Mouse (Mus musculus) MEL (cell line): ENCODE results near the gene E4f1. TPM values are rescaled to one million over a fixed set of nuclear protein-coding genes. Genes with fewer than 3 reads are reported as not detected.

Experiments
- DNase-seq: peaks from one replicate; pipeline ENCODE4 v3.0.0; 2011; ENCODE audit warnings: low read depth, low spot score
- H3K27ac ChIP-seq: 2 replicates; pipeline ENCODE4 v1.5.1; 2012; ENCODE audit warnings: low read depth, mild to moderate bottlenecking, control low read depth, low read length, moderate library complexity; ENCODE audit not compliant: control insufficient read depth
- H3K27me3 ChIP-seq, 2 experiments: fragments of 150-350 bp in 1 of 2; sonication (generic) in 1 of 2; 2 replicates each; pipeline ENCODE4 v1.6.1; 2012; ENCODE audit warnings: low read length in 2 of 2, mild to moderate bottlenecking in 2 of 2, improper control_type of control experiment in 1 of 2, moderate library complexity in 1 of 2; ENCODE audit not compliant: insufficient read depth in 2 of 2, control insufficient read depth in 1 of 2
- H3K36me3 ChIP-seq, 2 experiments: 2 replicates each; pipeline ENCODE4 v1.6.1; 2012 to 2014; ENCODE audit warnings: low read length in 2 of 2, improper control_type of control experiment in 1 of 2, inconsistent platforms in 1 of 2, mild to moderate bottlenecking in 1 of 2; ENCODE audit not compliant: insufficient read depth in 2 of 2, control insufficient read depth in 1 of 2
- H3K4me1 ChIP-seq, 2 experiments: fragments of 150-350 bp in 1 of 2; sonication (generic) in 1 of 2; 2 replicates each; pipeline ENCODE4 v1.6.1; 2012; ENCODE audit warnings: low read length in 2 of 2, improper control_type of control experiment in 1 of 2, mild to moderate bottlenecking in 1 of 2; ENCODE audit not compliant: insufficient read depth in 2 of 2, control insufficient read depth in 1 of 2
- H3K4me3 ChIP-seq, 2 experiments: fragments of 150-350 bp in 1 of 2; sonication (generic) in 1 of 2; 2 replicates each; pipeline ENCODE4 v1.5.1; 2012; ENCODE audit warnings: low read depth in 2 of 2, low read length in 2 of 2, mild to moderate bottlenecking in 2 of 2, moderate library complexity in 2 of 2, control low read depth in 1 of 2, improper control_type of control experiment in 1 of 2; ENCODE audit not compliant: control insufficient read depth in 1 of 2, insufficient read depth in 1 of 2
- H3K79me2 ChIP-seq: 2 replicates; pipeline ENCODE4 v1.6.1; 2012; ENCODE audit warnings: mild to moderate bottlenecking, low read length, moderate library complexity; ENCODE audit not compliant: control insufficient read depth, poor library complexity, insufficient read depth
- H3K9ac ChIP-seq: 2 replicates; pipeline ENCODE4 v1.6.1; 2012; ENCODE audit warnings: low read depth, mild to moderate bottlenecking, control low read depth, low read length, moderate library complexity; ENCODE audit not compliant: control insufficient read depth, poor library complexity, severe bottlenecking
- H3K9me3 ChIP-seq: fragments of 150-350 bp; sonication (generic); replicated peaks from 2 replicates; pipeline ENCODE4 v1.6.1; 2012; ENCODE audit warnings: mild to moderate bottlenecking, low read length, improper control_type of control experiment, moderate library complexity; ENCODE audit not compliant: insufficient read depth
- CHD1 ChIP-seq: IDR thresholded peaks from 2 replicates; pipeline ENCODE4 v1.6.1; 2012; ENCODE audit warnings: low read depth, mild to moderate bottlenecking, inconsistent platforms, low read length, improper control_type of control experiment
- CHD2 ChIP-seq: IDR thresholded peaks from 2 replicates; pipeline ENCODE4 v1.6.1; 2011; ENCODE audit warnings: low read length, improper control_type of control experiment
- GATA1 ChIP-seq: IDR thresholded peaks from 2 replicates; pipeline ENCODE4 v1.6.1; 2011; ENCODE audit warnings: low read depth, low read length, improper control_type of control experiment
- HCFC1 ChIP-seq: IDR thresholded peaks from 2 replicates; pipeline ENCODE4 v1.6.1; 2012; ENCODE audit warnings: low read depth, mild to moderate bottlenecking, inconsistent platforms, low read length, improper control_type of control experiment, moderate library complexity
- KAT2A ChIP-seq: conservative IDR thresholded peaks from 2 replicates; pipeline ENCODE4 v1.6.1; 2012; ENCODE audit warnings: low read depth, low read length, improper control_type of control experiment, inconsistent platforms
- MEF2A ChIP-seq: IDR thresholded peaks from 2 replicates; pipeline ENCODE4 v1.6.1; 2014; ENCODE audit warnings: low read depth, mild to moderate bottlenecking, inconsistent platforms, low read length, improper control_type of control experiment; ENCODE audit not compliant: poor library complexity, insufficient replicate concordance, severe bottlenecking; ENCODE audit errors: extremely low read depth
- MYC ChIP-seq: IDR thresholded peaks from 2 replicates; pipeline ENCODE4 v1.6.1; 2011; ENCODE audit warnings: low read depth, mild to moderate bottlenecking, low read length, improper control_type of control experiment, moderate library complexity
- POLR2A ChIP-seq, 2 experiments: IDR thresholded peaks; 2 replicates each; pipeline ENCODE4 v1.6.1; 2011 to 2012; ENCODE audit warnings: low read length in 2 of 2, mild to moderate bottlenecking in 2 of 2, control low read depth in 1 of 2, improper control_type of control experiment in 1 of 2, low read depth in 1 of 2, moderate library complexity in 1 of 2; ENCODE audit not compliant: control insufficient read depth in 1 of 2, insufficient read depth in 1 of 2, poor library complexity in 1 of 2
- SIN3A ChIP-seq: IDR thresholded peaks from 2 replicates; pipeline ENCODE4 v1.6.1; 2012; ENCODE audit warnings: low read length, improper control_type of control experiment, inconsistent platforms
- TAL1 ChIP-seq: IDR thresholded peaks from 2 replicates; pipeline ENCODE4 v1.6.1; 2012; ENCODE audit warnings: mild to moderate bottlenecking, inconsistent platforms, low read length, moderate library complexity, mixed read lengths
- TCF12 ChIP-seq: IDR thresholded peaks from 2 replicates; pipeline ENCODE4 v1.6.1; 2014; ENCODE audit warnings: low read depth, mild to moderate bottlenecking, inconsistent platforms, low read length, improper control_type of control experiment, moderate library complexity
- UBTF ChIP-seq: IDR thresholded peaks from 2 replicates; pipeline ENCODE4 v1.6.1; 2012; ENCODE audit warnings: low read depth, mild to moderate bottlenecking, inconsistent platforms, low read length, improper control_type of control experiment, moderate library complexity, borderline replicate concordance; ENCODE audit not compliant: insufficient read depth
- USF2 ChIP-seq, 2 experiments: IDR thresholded peaks; 2 replicates each; pipeline ENCODE4 v1.6.1; 2011 to 2012; ENCODE audit warnings: improper control_type of control experiment in 2 of 2, low read length in 2 of 2, borderline replicate concordance in 1 of 2, inconsistent platforms in 1 of 2, low read depth in 1 of 2, mild to moderate bottlenecking in 1 of 2; ENCODE audit not compliant: insufficient read depth in 1 of 2
- ZKSCAN1 ChIP-seq: IDR thresholded peaks from 2 replicates; pipeline ENCODE4 v1.6.1; 2012; ENCODE audit warnings: low read depth, mild to moderate bottlenecking, inconsistent platforms, low read length, improper control_type of control experiment, moderate library complexity
- polyA plus RNA-seq, 2 experiments: library from polyadenylated mRNA; stranded (reverse) in 1 of 2; unstranded in 1 of 2; fragments of >175 nt in 1 of 2; fragments of >200 nt in 1 of 2; gene quantifications; 2 replicates each; pipeline versions ENCODE4 v1.2.1 to v1.2.4; 2012; ENCODE audit warnings: low replicate concordance in 2 of 2, low read depth in 1 of 2; ENCODE audit not compliant: insufficient read length in 2 of 2, insufficient read depth in 1 of 2, missing spikeins in 1 of 2
- total RNA-seq: library from RNA; depleted of rRNA; stranded (reverse); fragments of 300-350 nt; gene quantifications from 2 replicates; pipeline ENCODE4 v1.2.3, GENCODE M21; 2012

E4f1 gene
- total and polyA plus RNA-seq, 3 experiments, result 24.3 to 37.1 TPM; not detected in 1

DNA sequence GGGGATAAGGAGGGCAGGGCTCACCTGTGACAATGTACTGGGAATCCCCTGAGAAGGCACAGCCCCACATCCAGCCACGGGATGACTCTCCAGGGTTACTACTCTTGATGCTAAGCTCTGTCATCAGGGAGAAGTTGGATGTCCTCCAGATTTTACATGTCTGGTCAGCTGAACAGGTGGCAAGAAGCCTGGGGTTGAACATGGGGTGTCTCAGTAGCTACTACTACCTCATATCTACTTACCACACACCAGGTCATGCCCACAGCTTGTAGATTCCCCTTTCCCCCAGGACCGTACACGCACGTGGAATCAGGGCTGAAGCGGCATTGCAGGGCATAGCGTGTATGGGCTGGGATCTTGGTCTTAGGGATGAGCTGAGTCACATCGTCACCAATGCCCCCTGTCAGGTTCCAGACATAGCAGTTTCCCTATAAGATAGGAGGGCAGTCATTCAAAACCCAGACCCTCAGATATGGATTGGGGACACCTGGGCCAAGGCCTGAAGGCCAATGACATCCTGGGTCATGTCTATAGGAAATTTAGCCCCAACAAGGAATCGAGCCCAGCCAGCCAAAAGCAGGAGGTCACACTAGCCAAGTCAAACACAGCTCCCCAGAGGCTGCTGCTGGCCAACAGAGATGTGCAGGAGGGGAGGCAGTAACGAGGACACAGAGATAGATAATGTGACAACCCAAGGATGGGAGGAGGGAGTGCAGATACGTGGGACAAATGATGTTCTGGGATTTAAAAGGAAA is 6.1 kb upstream of the E4f1 start:
- Histone ChIP-seq H3K9ac (no peak overlapping the region), H3K27ac (no peak overlapping the region), H3K4me3 (no peak overlapping the region), H3K4me1 (peaks cover 0 to 25% of the 10 kb centered on the region in 2 experiments), H3K36me3 (peaks cover 0 to 16% of the 10 kb centered on the region in 2 experiments; a peak in 2 of 4 replicates), H3K9me3 (no peaks in the 10 kb centered on the region), H3K27me3 (no peaks in the 10 kb centered on the region), H3K79me2 (peaks cover 23% of the 10 kb centered on the region)
- DNase-seq, result no peak
- TF ChIP-seq CHD1 (no peak), KAT2A (no peak), MEF2A (no peak), USF2 (IDR thresholded peaks at IDR 0.05; ENCODE audit: borderline replicate concordance in 1 of 2, insufficient read depth in 1 of 2, low read depth in 1 of 2, low read length in 2 of 2) (no peak), CHD2 (no peak)

DNA sequence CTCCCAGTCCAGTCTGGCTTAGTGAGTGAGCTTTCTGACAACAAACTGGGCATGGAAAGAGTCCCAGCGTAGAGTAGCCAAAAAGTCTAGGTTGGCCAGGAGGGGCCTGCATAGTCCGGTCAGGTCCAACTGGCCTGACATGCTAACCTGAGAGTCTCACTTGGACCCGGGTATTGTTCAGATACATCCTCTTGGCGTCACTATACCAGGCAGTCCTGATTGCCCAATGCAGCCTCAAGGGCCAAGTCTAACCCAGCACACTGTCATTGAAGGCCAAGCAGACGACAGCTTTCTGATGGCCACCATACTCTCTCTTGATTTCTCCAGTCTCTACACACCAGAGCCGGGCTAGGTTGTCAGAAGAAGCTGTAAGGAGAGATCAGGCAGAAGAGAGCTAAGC is 5.5 kb upstream of the E4f1 start:
- Histone ChIP-seq H3K9me3 (no peaks in the 10 kb centered on the region), H3K36me3 (peaks cover 0 to 16% of the 10 kb centered on the region in 2 experiments; a peak in 2 of 4 replicates), H3K4me3 (no peak overlapping the region), H3K4me1 (peaks cover 0 to 25% of the 10 kb centered on the region in 2 experiments), H3K79me2 (peaks cover 29% of the 10 kb centered on the region), H3K9ac (no peak overlapping the region), H3K27me3 (no peaks in the 10 kb centered on the region), H3K27ac (no peak overlapping the region)
- no peak for DNase-seq
- TF ChIP-seq MYC, result no peak
- no peak for TF ChIP-seq HCFC1
- TF ChIP-seq TAL1, result no peak
- no peak for TF ChIP-seq TCF12
- no peak for TF ChIP-seq SIN3A
- no peak for TF ChIP-seq POLR2A (IDR thresholded peaks at IDR 0.05; ENCODE audit: control insufficient read depth in 1 of 2, insufficient read depth in 1 of 2, low read depth in 1 of 2, low read length in 2 of 2, poor library complexity in 1 of 2)
- no peak for TF ChIP-seq UBTF
- no peak for TF ChIP-seq ZKSCAN1
- TF ChIP-seq GATA1, result no peak
